11 mouse cellular contexts compared by ENCODE assay signal in the genomic region with DNA sequence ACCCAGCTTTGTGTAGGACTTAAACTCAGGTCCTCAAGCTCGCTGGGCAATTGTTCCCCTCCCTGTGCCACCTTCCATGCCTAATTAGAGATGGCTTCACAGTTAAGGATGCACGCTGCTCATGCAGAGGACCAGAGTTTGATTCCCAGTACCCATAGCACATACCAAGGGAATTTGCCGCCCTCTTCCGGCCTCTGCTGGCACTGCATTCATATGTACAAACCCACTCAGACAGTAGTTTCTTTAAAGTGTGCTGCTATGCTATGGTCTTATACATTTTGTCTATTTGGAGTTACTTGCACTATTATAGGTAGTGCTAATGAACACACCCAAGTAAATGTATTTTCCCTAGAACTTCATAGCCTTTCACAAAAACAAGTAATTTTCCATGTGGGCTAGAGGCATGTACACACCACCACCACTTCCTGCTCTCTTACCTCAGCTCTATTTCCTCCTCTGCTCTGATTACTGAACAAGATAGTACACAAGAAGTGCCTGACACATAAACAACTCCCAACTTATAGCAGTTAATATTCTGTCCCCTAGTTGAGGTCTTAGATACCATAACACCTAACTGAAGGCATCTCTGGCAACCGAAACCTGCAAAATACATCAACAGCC. TPM values are rescaled to one million over a fixed set of nuclear protein-coding genes. Genes with fewer than 3 reads are reported as not detected.
DNase-seq lines count a peak whose midpoint lies in the region; ATAC-seq and TF ChIP-seq lines count a peak whose summit lies in the region.
"Had no signal": no experiment of that assay in that cellular context is flagged by ENCODE, and none has a peak within 500 bp of the region (broad histone marks: within the 10 kb centered on the region; RNA-seq: fewer than 3 reads in every experiment).

No protein-coding gene starts in this region.

- H3K4me3 ChIP-seq in kidney, adult 2 months (ENCODE audit: insufficient read depth, low read depth, low read length): no peak overlapping the region

- TF ChIP-seq CTCF in kidney, adult 2 months (conservative IDR thresholded peaks at IDR 0.05; ENCODE audit: insufficient read depth, insufficient read length, low read depth, low read length): peak; percentile 48

- no peaks in the 10 kb centered on the region for H3K36me3 ChIP-seq in kidney, adult 2 months (ENCODE audit: control insufficient read depth, insufficient read depth, low read length)
- no peaks in the 10 kb centered on the region for H3K36me3 ChIP-seq in splenic B cell, adult 2 months (ENCODE audit: control insufficient read depth, insufficient read depth, low read length, poor library complexity, severe bottlenecking)

- no peak overlapping the region for H3K27ac ChIP-seq in kidney, adult 2 months (ENCODE audit: insufficient read depth, low read depth, low read length)
- H3K27ac ChIP-seq: macrophage had no signal

- TF ChIP-seq POLR2A in kidney, adult 2 months (IDR thresholded peaks at IDR 0.05; ENCODE audit: low read depth, low read length): no peak

- peak; percentile 62; the same call in 1 of the 2 replicates for ATAC-seq in erythroid progenitor cell, adult 5-6 weeks (replicated peaks; ENCODE audit: low FRiP score, poor library complexity, severe bottlenecking)

- no peak for DNase-seq in kidney, adult 2 months
- DNase-seq in kidney, adult 18-20 months: no peak
- peak; percentile 61 for DNase-seq in ES-CJ7 (ENCODE audit: low read depth, low spot score)
- peak; percentile 23 for DNase-seq in splenic B cell, adult 2 months (ENCODE audit: low read depth, low spot score)
- DNase-seq in embryo, embryonic 11 days: no peak
- no peak for DNase-seq in left cerebral cortex, postnatal 14 days (ENCODE audit: low spot score in 2 of 2)
- DNase-seq in cerebellum, postnatal 25 days: no peak
- DNase-seq: kidney, adult 11 months; layer of hippocampus, postnatal 36 days had no signal

- no peaks in the 10 kb centered on the region for H3K27me3 ChIP-seq in kidney, adult 2 months (replicated peaks; ENCODE audit: control insufficient read depth, insufficient read depth, low read length)
- no peaks in the 10 kb centered on the region for H3K27me3 ChIP-seq in splenic B cell, adult 2 months (ENCODE audit: control insufficient read depth, insufficient read depth, low read length, poor library complexity, severe bottlenecking)

- 0 out of 2 replicates have a peak, but pooled peaks cover 2% of the 10 kb centered on the region for H3K4me1 ChIP-seq in kidney, adult 2 months (ENCODE audit: control insufficient read depth, insufficient read depth, low read length)

- WGBS in kidney, adult 2 months: 86% methylated on average over 5 of the region's 5 CpGs

- intact Hi-C loops in left cerebral cortex, postnatal 14 days (cut with DNase I): loop anchor here (10.0 kb wide), 1 partner anchor 90 kb away; no protein-coding TSS in a partner anchor

RNA-seq across cellular contexts. Expression of gene Clint1, which starts 57.4 kb away (rescaled TPM):
- polyA plus RNA-seq in kidney, adult 2 months (2012; rRNA removed): 63.0 and 64.9 TPM in 2 replicates
- 34.6 and 36.9 TPM in 2 replicates for total RNA-seq in erythroid progenitor cell, adult 5-6 weeks (2015; ENCODE audit: low replicate concordance)
- total RNA-seq in erythroid progenitor cell, adult 5-6 weeks (2017; ENCODE audit: low replicate concordance): 32.9 and 46.5 TPM in 2 replicates
- 10 to 100 TPM; 46.1 to 49.2 TPM for total RNA-seq in left cerebral cortex, postnatal 14 days (2021)

Comparison
In these comparisons a context has a peak if more than half of its experiments do, and no peak if none do; other contexts are left out.
1. DNase-seq: peak in ES-CJ7 (single experiment) and splenic B cell, adult 2 months (single experiment); none in kidney, adult 2 months (single experiment), kidney, adult 18-20 months (single experiment), embryo, embryonic 11 days (single experiment), left cerebral cortex, postnatal 14 days (0 of 2) and cerebellum, postnatal 25 days (0 of 2).